Mouse (Mus musculus) retina, postnatal 7 days (tissue): ENCODE measurements around the gene Psrc1.
A peak's percentile ranks its signal among the peaks of the same experiment; 100 is the strongest.

Source experiments
- DNase-seq: peaks from one replicate; pipeline ENCODE4 v3.0.0-alpha.2; 2012; ENCODE audit warnings: low read depth, low spot score

Gene Psrc1

DNA sequence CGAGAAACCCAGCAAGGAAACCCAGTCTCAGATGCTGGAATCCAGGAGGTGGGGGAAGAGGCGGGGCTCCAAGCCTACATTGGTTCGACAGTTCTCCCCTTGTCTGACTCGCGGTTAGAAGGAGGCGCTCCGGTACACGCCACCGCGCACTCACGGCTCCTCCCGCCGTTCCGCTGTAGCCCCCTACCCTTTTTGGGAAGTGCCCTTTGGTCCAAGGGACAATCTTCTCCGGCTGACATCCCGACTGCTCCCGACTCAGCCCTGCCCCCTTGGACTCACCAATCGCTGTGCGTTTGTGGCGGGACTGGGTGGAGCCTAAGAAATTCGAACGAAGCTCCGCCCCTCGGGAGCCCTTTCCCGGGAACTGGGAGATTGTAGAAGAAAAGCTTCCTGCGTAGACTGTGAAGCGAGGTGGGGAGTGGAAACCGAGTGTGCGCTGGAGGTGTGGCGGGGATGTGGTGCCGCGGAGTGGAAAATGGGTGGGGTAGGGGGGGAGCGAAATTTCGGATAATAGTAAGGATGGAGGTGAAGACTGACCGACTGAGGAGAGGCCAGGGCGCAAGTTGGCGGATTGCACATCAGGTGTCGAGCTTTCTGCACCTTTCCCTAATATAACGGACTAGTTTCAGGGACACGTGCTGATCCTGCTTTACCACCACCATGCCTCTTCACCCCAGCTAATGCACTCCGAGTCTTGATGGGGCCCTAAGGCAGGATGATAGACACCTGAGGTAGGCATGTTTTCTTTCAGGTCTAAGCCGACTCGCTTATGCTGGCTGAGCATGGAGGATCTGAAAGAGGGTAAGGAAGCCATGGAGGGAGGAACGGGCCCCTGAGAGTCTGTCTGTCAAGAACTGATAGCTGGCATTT lies at the start of gene Psrc1:
Psrc1 (plus strand) TSS at position 355 of the 870 bp plus-strand sequence.
- peak; percentile 75 for DNase-seq

- no peak for DNase-seq
Measured at GRCm38 (mm10) chr3:108336878-108337277, 46.8 kb upstream of the Psrc1 start.

DNA sequence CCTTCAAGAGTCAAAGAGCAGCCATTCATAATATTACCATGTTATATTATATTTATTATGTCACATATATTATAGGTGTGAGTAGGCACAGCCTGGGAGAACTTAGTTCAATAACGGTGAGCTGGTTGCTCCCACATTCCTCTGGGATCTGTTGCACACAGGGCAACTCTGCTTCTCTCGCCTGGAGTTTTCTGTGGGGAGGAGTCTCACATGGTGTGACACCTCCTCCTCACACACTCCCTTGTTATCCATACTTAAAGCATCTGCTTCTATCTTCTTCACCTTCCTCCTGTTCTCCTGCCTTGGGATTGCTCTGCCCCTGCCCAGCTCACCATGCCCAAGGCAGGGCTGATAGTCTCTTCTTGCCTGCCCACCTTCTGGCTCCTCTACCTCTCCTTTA lies 42.6 kb upstream of the Psrc1 start:
- no peak for DNase-seq

GRCm38 (mm10) chr3:108342185-108342584 lies 41.5 kb upstream of the Psrc1 start:
- no peak for DNase-seq

DNA sequence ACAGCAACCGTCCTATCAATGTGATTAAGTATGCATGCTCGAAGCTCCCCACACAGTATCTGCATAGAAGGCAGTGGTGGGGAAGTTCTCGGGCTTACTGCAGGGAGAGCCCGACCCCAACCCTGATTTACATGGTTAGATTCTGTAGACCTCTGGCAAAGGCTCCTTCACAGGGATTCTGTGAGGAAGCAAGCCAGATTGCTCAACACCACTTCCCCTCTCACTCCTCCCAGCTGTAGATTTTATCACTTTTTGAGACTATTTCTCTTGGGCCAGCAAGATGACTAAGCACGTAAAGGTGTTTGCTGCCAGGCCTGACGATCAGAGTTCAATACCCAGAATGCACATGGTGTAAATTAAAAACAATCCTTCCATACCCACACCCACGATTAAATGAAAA lies 37.8 kb upstream of the Psrc1 start:
- no peak for DNase-seq

- DNase-seq: no peak
Measured at GRCm38 (mm10) chr3:108348376-108348775, 35.3 kb upstream of the Psrc1 start.

GRCm38 (mm10) chr3:108355245-108355644 lies 28.4 kb upstream of the Psrc1 start:
- DNase-seq: no peak

- no peak for DNase-seq
Measured at GRCm38 (mm10) chr3:108357051-108357450, 26.6 kb upstream of the Psrc1 start.

- no peak for DNase-seq
Measured at GRCm38 (mm10) chr3:108358445-108358844, 25.2 kb upstream of the Psrc1 start.

- no peak for DNase-seq
Measured at GRCm38 (mm10) chr3:108360894-108361293, 22.7 kb upstream of the Psrc1 start.

GRCm38 (mm10) chr3:108363626-108364025 lies 20.0 kb upstream of the Psrc1 start:
- peak; percentile 44 for DNase-seq

DNA sequence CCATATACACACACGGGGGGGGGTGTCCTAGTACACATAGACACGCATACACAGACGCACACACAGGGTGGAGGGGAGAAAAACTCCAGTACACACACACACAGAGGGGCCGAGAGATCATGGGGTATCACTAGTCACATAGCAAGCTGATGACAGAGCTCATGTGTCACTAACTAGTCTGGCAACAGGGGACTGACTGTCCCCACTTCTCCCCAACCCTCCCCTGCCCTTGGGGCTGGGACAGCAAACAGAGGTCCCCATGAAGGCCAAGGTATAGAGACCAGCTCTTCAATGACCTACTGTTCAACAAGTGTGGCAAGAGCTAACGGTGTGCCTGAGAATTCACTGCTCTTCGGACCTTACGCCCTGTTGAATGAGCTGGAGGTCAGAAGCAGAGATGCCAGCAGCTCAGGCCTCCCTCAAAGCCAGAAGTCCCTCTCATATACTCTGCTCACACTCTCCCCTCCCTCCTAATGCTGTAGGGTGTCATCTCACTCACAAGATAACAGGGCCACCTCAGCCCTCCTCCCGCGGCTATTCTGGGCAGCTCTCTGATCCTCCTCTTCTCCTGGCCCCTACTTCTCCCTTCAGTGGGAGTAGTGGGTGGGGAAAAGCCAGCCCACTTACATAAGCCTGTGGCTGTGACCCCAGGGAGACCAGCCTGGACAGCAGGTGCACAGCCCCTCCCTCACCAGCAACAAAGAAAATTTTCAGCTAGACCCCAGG lies 19.2 kb upstream of the Psrc1 start, which contains the start of gene Mybphl:
Mybphl (plus strand) TSS at position 642 of the 726 bp plus-strand sequence.
- DNase-seq: peak; percentile 3

DNA sequence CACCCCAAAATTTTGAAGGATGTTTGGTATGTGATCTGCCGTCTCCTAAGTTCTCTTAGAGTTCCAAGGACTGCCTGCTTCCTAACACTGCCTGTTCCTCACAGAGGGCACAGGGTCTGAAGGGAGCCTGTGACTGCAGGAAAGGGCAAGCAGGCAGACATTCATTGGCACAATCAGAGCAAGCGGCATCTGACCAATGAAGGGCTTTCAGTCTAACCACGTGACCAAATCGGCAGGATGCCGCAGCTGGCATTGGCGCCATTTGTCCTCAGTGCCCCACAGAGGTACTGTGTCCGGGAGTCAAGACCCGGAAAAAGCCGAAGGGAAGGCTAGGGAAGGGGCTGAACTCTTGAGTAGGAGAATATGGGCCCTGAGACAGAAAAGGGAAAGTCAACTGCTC lies 16.5 kb upstream of the Psrc1 start:
- DNase-seq: no peak

DNA sequence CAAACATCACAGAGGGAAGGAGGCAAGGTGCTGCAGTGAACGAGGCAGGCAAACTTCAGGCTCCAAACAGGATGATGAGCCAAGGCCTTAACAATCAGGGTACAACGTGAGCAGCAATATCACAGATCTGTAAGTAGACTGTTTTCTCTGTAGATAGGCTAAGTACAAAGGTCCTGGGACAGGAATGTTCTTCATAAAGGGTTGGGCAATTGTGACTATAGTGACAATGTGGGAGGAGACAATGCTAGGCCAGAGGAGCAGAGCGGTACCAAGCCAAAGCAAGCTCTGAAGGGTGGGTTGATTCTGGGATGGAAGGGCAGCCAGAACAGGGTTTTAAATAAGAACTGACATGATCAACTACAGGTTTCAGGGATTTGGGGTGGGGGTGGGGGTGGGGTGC lies 15.8 kb upstream of the Psrc1 start:
- no peak for DNase-seq

GRCm38 (mm10) chr3:108368721-108369120 lies 14.9 kb upstream of the Psrc1 start:
- DNase-seq: no peak

DNA sequence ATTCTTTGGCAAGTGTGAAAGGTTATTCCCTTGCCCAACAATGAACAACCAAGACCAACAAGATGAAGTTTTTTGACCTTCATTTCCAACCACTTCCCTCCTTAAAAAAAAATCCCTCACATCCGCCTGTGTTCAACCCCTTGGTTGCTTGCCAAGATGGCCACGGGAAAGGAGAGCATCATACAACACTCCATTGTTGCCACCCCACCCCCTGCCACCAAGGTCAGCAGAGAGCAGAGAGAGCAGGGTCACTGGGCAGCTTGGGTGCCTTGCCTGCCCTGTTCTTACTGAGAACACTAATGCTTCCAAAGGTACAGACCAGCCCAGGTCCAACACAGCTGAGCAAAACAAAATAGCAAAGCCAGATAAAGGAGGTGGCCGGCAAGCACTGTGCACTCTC lies 11.4 kb upstream of the Psrc1 start:
- no peak for DNase-seq

DNA sequence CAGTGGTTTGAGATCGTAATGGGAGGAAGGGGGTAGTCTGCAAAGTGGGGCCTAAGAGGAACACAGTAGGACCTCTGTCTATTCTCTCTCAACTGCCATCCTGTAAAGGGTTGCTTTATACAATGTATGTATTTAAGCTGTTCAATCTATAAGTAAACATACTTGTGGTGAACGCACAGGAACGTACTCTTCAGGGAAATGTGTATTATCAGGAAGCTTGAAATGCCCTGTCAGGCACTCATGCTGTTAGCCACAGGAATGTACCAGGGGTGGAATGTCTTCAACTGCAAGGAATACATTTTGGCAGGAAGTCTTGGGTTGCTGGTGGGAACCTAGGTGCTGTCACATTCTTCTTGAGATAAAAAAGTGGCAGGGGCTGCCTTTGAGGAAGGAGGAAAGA lies 10.9 kb upstream of the Psrc1 start:
- DNase-seq: no peak

GRCm38 (mm10) chr3:108378875-108379663 lies 4.6 kb upstream of the Psrc1 start:
- no peak for DNase-seq

- no peak for DNase-seq
Measured at GRCm38 (mm10) chr3:108380695-108381094, 2.9 kb upstream of the Psrc1 start.

DNA sequence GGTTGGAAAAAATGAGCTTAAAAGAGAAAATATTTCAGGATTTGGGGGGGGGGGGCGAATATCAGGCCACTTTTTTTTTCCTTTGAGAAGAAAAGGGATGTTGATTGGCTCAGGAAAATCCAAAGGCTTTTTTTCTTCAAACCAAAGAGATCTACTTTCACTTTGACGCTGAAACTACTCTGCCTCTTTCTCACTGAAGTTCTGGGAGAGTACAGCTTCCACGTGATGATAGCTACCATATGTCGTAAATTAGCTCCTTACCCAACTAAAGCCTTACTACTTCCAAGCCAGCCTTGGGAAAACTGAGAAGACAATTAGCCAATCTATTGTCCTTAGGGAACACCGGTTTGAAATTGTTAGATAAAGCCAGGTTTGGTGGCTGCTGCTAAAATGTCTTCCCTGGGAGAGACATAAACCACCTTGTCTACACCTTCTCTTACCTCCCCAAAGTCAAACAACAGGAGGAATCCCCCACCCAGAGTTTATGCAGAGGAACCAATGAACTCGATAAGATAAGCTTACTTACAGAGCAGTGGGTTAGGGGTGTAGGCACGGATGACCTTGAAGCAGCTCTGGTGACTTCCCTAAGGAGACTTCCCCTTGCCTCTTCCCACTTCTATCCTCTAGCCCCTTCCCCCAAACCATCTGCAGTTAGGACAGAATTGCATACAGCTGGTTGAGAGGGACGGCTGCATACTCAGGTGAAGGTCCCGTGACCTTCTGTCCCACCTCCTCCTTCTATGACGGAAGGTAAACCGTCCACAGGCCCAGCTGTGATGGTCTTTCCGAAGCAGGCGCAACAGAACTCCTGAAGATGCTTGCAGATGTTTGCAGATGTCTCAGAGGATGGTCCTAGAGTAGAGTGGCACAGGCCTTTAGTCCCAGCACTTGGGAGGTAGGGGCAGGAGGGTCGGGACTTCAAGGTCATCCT lies 1.4 kb upstream of the Psrc1 start:
- no peak for DNase-seq

GRCm38 (mm10) chr3:108384425-108384824 lies 786 bp downstream of the Psrc1 start:
- no peak for DNase-seq
